Mouse (Mus musculus) spleen, adult 2 months (tissue): ENCODE data around the gene Plb1.

Experiments
- CTCF ChIP-seq: fragments of 200-500 bp; IDR thresholded peaks from 2 replicates; pipeline ENCODE4 v1.5.1; 2011; ENCODE audit warnings: mild to moderate bottlenecking, inconsistent platforms; ENCODE audit not compliant: insufficient read depth, insufficient read length, insufficient replicate concordance; ENCODE audit errors: extremely low read depth
- POLR2A ChIP-seq: fragments of 200-500 bp; IDR thresholded peaks from 2 replicates; pipeline ENCODE4 v1.6.1; 2011; ENCODE audit warnings: low read depth, low read length, inconsistent platforms

DNA sequence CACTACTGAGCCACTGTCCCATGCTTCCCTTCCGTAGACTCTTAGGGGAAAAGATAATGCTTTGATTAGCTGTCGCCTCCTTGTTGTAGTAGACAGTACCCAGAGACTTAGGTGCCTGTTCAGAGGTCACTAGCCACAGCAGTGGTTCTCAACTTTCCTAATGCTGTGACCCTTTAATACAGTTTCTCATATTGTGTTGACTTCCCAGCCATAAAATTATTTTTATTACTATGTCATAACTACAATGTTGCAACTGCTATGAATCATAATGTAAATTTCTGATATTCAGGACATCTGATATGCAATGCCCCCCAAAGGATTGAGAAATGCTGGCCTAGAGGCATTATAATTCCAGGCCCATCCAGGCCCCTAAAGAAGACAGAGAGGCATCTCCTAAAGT lies 177.2 kb downstream of the Plb1 start:
- TF ChIP-seq CTCF (no peak), POLR2A (no peak)
